Mouse (Mus musculus) stomach, postnatal 0 days (tissue): ENCODE measurements at regions not wholly inside any gene's neighbourhood (a gene's known extent, or its start where the extent isn't known, plus 50 kb on each side); places are given as distances from the start of the nearest gene placed in this dataset.

Experiments used
- CTCF ChIP-seq: IDR thresholded peaks from 2 replicates; pipeline ENCODE4 v1.5.1; 2016; ENCODE audit warnings: antibody characterized with exemption, low read depth, mild to moderate bottlenecking, moderate library complexity
- EP300 ChIP-seq: optimal IDR thresholded peaks from 2 replicates; pipeline ENCODE3; 2016; ENCODE audit warnings: antibody characterized with exemption

- TF ChIP-seq CTCF (no peak), EP300 (no peak)
Observed at GRCm38 (mm10) chr4:99560604-99561003, 95.5 kb upstream of the Foxd3 start.
